ENCODE assay signal across 15 mouse cellular contexts in the genomic region with DNA sequence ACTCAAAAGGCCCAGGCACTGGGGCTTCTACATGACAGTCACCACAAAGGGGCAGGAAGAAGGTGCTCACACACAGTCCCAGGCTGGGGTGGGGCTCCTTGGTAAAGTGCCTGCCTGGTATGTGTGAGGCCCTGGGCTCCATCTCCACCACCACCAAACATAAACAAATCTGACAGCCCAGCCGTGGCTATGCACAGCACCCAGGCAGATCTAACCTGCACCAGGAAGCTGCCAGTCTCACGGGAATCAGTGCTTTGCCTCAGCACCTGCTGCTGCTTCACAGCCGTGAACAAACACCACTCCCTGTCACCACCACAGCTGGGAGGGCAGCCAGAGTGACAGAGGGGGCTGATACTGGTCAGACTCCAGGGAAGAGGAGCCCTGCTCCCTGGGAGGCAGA. TPM values are rescaled to one million over a fixed set of nuclear protein-coding genes. Genes with fewer than 3 reads are reported as not detected.
DNase-seq lines count a peak whose midpoint lies in the region; ATAC-seq lines count a peak whose summit lies in the region.
"Had no signal": no experiment of that assay in that cellular context is flagged by ENCODE, and none has a peak within 500 bp of the region (broad histone marks: within the 10 kb centered on the region; RNA-seq: fewer than 3 reads in every experiment).

No protein-coding gene starts in this region.

- no peak overlapping the region for H3K9ac ChIP-seq in midbrain, embryonic 15.5 days
- H3K9ac ChIP-seq: embryonic facial prominence, embryonic 13.5 days; forebrain, postnatal 0 days; limb, embryonic 15.5 days had no signal

- H3K4me3 ChIP-seq in midbrain, embryonic 15.5 days: no peak overlapping the region
- H3K4me3 ChIP-seq: embryonic facial prominence, embryonic 13.5 days; left cerebral cortex, adult 2 months; limb, embryonic 15.5 days had no signal

- peaks cover 20% of the 10 kb centered on the region; the same call in 1 of the 2 replicates for H3K36me3 ChIP-seq in midbrain, embryonic 15.5 days (replicated peaks)

- DNase-seq in gastrocnemius, postnatal 14 days: peak; percentile 56
- DNase-seq in gastrocnemius, postnatal 10 days: no peak
- DNase-seq in A20 (ENCODE audit: low read depth, low spot score): peak; percentile 80
- DNase-seq in T-cell, adult 2 months (ENCODE audit: low spot score): peak; percentile 53
- peak; percentile 47 to 64 for DNase-seq in spleen, postnatal 14 days (ENCODE audit: low spot score in 2 of 2)
- no peak for DNase-seq in layer of hippocampus, adult 18-20 months (ENCODE audit: low spot score in 2 of 2)
- DNase-seq: adrenal gland, adult 8-10 months; forebrain, postnatal 0 days; heart, postnatal 36 days had no signal

- 72% methylated on average over 3 of the region's 3 CpGs for WGBS in midbrain, embryonic 15.5 days

- H3K9me3 ChIP-seq in midbrain, embryonic 15.5 days: no peaks in the 10 kb centered on the region
- H3K9me3 ChIP-seq: embryonic facial prominence, embryonic 13.5 days; limb, embryonic 15.5 days had no signal

- H3K4me2 ChIP-seq in midbrain, embryonic 15.5 days: no peak overlapping the region
- H3K4me2 ChIP-seq: embryonic facial prominence, embryonic 13.5 days; limb, embryonic 15.5 days had no signal

- ATAC-seq in midbrain, embryonic 15.5 days (replicated peaks): no peak
- ATAC-seq in erythroid progenitor cell, adult 5-6 weeks (replicated peaks; ENCODE audit: low FRiP score, poor library complexity, severe bottlenecking): no peak
- ATAC-seq: forebrain, postnatal 0 days had no signal

- no peaks in the 10 kb centered on the region for H3K27me3 ChIP-seq in midbrain, embryonic 15.5 days (replicated peaks)
- H3K27me3 ChIP-seq: embryonic facial prominence, embryonic 13.5 days; limb, embryonic 15.5 days had no signal

- H3K4me1 ChIP-seq in midbrain, embryonic 15.5 days: no peaks in the 10 kb centered on the region
- H3K4me1 ChIP-seq: embryonic facial prominence, embryonic 13.5 days; limb, embryonic 15.5 days had no signal

- intact Hi-C loops in gastrocnemius, postnatal 14 days (cut with DNase I; ENCODE audit: low total_unique reads): no loop called here

- no peak overlapping the region for H3K27ac ChIP-seq in midbrain, embryonic 15.5 days
- H3K27ac ChIP-seq: embryonic facial prominence, embryonic 13.5 days; left cerebral cortex, adult 2 months; limb, embryonic 15.5 days had no signal

RNA-seq across cellular contexts. Expression of a gene that starts 9.9 kb away (rescaled TPM):
- 1 to 10 TPM; 2.2 to 2.4 TPM for total RNA-seq in gastrocnemius, postnatal 14 days (2021)
- 1 to 10 TPM; 1.9 to 2.5 TPM for total RNA-seq in gastrocnemius, postnatal 10 days (2021)
- 1 to 10 TPM in 1 of 2 experiments, under 1 TPM in 1; 0.61 to 1.3 TPM for total RNA-seq in layer of hippocampus, adult 18-20 months (2021)
- 0.68 and 0.88 TPM in 2 replicates for polyA plus RNA-seq in midbrain, embryonic 15.5 days (2015; fragmentation: Nextera tagmentation; extraction: Ambion mirVana)
- total RNA-seq in erythroid progenitor cell, adult 5-6 weeks (2015; ENCODE audit: low replicate concordance): 2.5 and 3.8 TPM in 2 replicates
- total RNA-seq in erythroid progenitor cell, adult 5-6 weeks (2017; ENCODE audit: low replicate concordance): 1.7 and 2.4 TPM in 2 replicates

RNA-seq across cellular contexts. Expression of a gene that starts 17.2 kb away (rescaled TPM):
- 10 to 100 TPM; 24.2 to 31.3 TPM for total RNA-seq in gastrocnemius, postnatal 14 days (2021)
- total RNA-seq in gastrocnemius, postnatal 10 days (2021): 10 to 100 TPM; 24.8 to 24.9 TPM
- total RNA-seq in layer of hippocampus, adult 18-20 months (2021): 10 to 100 TPM; 50.5 to 53.9 TPM
- 44.2 and 45.3 TPM in 2 replicates for polyA plus RNA-seq in midbrain, embryonic 15.5 days (2015; fragmentation: Nextera tagmentation; extraction: Ambion mirVana)
- 3.4 and 7.9 TPM in 2 replicates for total RNA-seq in erythroid progenitor cell, adult 5-6 weeks (2015; ENCODE audit: low replicate concordance)
- 3.0 and 8.5 TPM in 2 replicates for total RNA-seq in erythroid progenitor cell, adult 5-6 weeks (2017; ENCODE audit: low replicate concordance)

RNA-seq across cellular contexts. Expression of a gene that starts 20.7 kb away (rescaled TPM):
- total RNA-seq in gastrocnemius, postnatal 14 days (2021): not detected
- not detected for total RNA-seq in gastrocnemius, postnatal 10 days (2021)
- under 1 TPM in 1 of 2 experiments, not detected in 1; 0.38 TPM for total RNA-seq in layer of hippocampus, adult 18-20 months (2021)
- not detected in 2 replicates for polyA plus RNA-seq in midbrain, embryonic 15.5 days (2015; fragmentation: Nextera tagmentation; extraction: Ambion mirVana)
- not detected in 2 replicates for total RNA-seq in erythroid progenitor cell, adult 5-6 weeks (2015; ENCODE audit: low replicate concordance)
- not detected in 2 replicates for total RNA-seq in erythroid progenitor cell, adult 5-6 weeks (2017; ENCODE audit: low replicate concordance)
- total RNA-seq: adrenal gland, adult 8-10 months; forebrain, postnatal 0 days; left cerebral cortex, adult 2 months; monocyte, adult 5-6 weeks had no signal
- polyA plus RNA-seq: embryonic facial prominence, embryonic 13.5 days; forebrain, postnatal 0 days; limb, embryonic 15.5 days had no signal

RNA-seq across cellular contexts. Expression of a gene that starts 22.4 kb away (rescaled TPM):
- 10 to 100 TPM; 58.0 to 78.3 TPM for total RNA-seq in gastrocnemius, postnatal 14 days (2021)
- 10 to 100 TPM; 51.9 to 60.8 TPM for total RNA-seq in gastrocnemius, postnatal 10 days (2021)
- total RNA-seq in layer of hippocampus, adult 18-20 months (2021): 10 to 100 TPM; 37.0 to 41.2 TPM
- 42.7 and 43.5 TPM in 2 replicates for polyA plus RNA-seq in midbrain, embryonic 15.5 days (2015; fragmentation: Nextera tagmentation; extraction: Ambion mirVana)
- total RNA-seq in erythroid progenitor cell, adult 5-6 weeks (2015; ENCODE audit: low replicate concordance): 6.7 and 10.5 TPM in 2 replicates
- 3.2 and 11.4 TPM in 2 replicates for total RNA-seq in erythroid progenitor cell, adult 5-6 weeks (2017; ENCODE audit: low replicate concordance)

RNA-seq across cellular contexts. Expression of a gene that starts 22.6 kb away (rescaled TPM):
- total RNA-seq in gastrocnemius, postnatal 14 days (2021): 10 to 100 TPM; 21.3 to 21.6 TPM
- total RNA-seq in gastrocnemius, postnatal 10 days (2021): 10 to 100 TPM; 23.6 to 26.0 TPM
- total RNA-seq in layer of hippocampus, adult 18-20 months (2021): 10 to 100 TPM; 25.8 to 30.4 TPM
- polyA plus RNA-seq in midbrain, embryonic 15.5 days (2015; fragmentation: Nextera tagmentation; extraction: Ambion mirVana): 41.0 and 44.9 TPM in 2 replicates
- total RNA-seq in erythroid progenitor cell, adult 5-6 weeks (2015; ENCODE audit: low replicate concordance): 16.2 and 23.1 TPM in 2 replicates
- 4.9 and 11.7 TPM in 2 replicates for total RNA-seq in erythroid progenitor cell, adult 5-6 weeks (2017; ENCODE audit: low replicate concordance)

Comparison
In these comparisons a context has a peak if more than half of its experiments do, and no peak if none do; other contexts are left out.
1. DNase-seq: peak in gastrocnemius, postnatal 14 days (single experiment), A20 (single experiment), T-cell, adult 2 months (single experiment) and spleen, postnatal 14 days (2 of 2); none in gastrocnemius, postnatal 10 days (single experiment) and layer of hippocampus, adult 18-20 months (0 of 2).